Mouse (Mus musculus) testis, postnatal 14 days (tissue): ENCODE measurements around the gene Sdc1.

ENCODE experiments used
- DNase-seq: peaks from one replicate; pipeline ENCODE4 v3.0.0; 2021; ENCODE audit warnings: low spot score

The Sdc1 gene

GRCm38 (mm10) chr12:8827014-8827715 lies 56.0 kb downstream of the Sdc1 start:
- no peak for DNase-seq

GRCm38 (mm10) chr12:8829032-8829660 lies 58.0 kb downstream of the Sdc1 start:
- DNase-seq = no peak

GRCm38 (mm10) chr12:8829661-8830040 lies 58.5 kb downstream of the Sdc1 start:
- DNase-seq = no peak

GRCm38 (mm10) chr12:8830967-8831635 lies 60.0 kb downstream of the Sdc1 start:
- DNase-seq = no peak

- DNase-seq = no peak
Measured at GRCm38 (mm10) chr12:8831710-8832109, 60.6 kb downstream of the Sdc1 start.

GRCm38 (mm10) chr12:8840782-8841325 lies 69.7 kb downstream of the Sdc1 start:
- no peak for DNase-seq

- no peak for DNase-seq
Measured at GRCm38 (mm10) chr12:8842725-8843124, 71.6 kb downstream of the Sdc1 start.
